Comparison of ENCODE assay signal across 19 mouse cellular contexts in genomic region chr7:116494618-116495017, GRCm38 (mm10). TPM values are rescaled to one million over a fixed set of nuclear protein-coding genes. Genes with fewer than 3 reads are reported as not detected.
DNase-seq lines count a peak whose midpoint lies in the region; ATAC-seq lines count a peak whose summit lies in the region.
"Had no signal": no experiment of that assay in that cellular context is flagged by ENCODE, and none has a peak within 500 bp of the region (broad histone marks: within the 10 kb centered on the region; RNA-seq: fewer than 3 reads in every experiment).

No protein-coding gene starts in this region.

- no peaks in the 10 kb centered on the region for H3K79me2 ChIP-seq in macrophage (ENCODE audit: inconsistent target)

- H3K9me3 ChIP-seq in intestine, embryonic 16.5 days (ENCODE audit: control insufficient read depth, low read length), result 0 out of 2 replicates have a peak, but pooled peaks cover 3% of the 10 kb centered on the region
- peaks cover 4% of the 10 kb centered on the region; the same call in 1 of the 2 replicates for H3K9me3 ChIP-seq in heart, embryonic 11.5 days (replicated peaks; ENCODE audit: control insufficient read depth, low read length)
- H3K9me3 ChIP-seq: limb, embryonic 13.5 days had no signal

- H3K9ac ChIP-seq in intestine, embryonic 16.5 days (ENCODE audit: low read depth, low read length), result no peak overlapping the region
- H3K9ac ChIP-seq in heart, embryonic 11.5 days (ENCODE audit: low read depth, low read length), result no peak overlapping the region
- H3K9ac ChIP-seq: heart, embryonic 12.5 days; limb, embryonic 13.5 days had no signal

- peak; percentile 27 to 30 for DNase-seq in lung, postnatal 4 days
- DNase-seq in lung, postnatal 10 days, result no peak
- no peak for DNase-seq in kidney, adult 11 months
- no peak for DNase-seq in heart, adult 9 months (ENCODE audit: low spot score in 2 of 2)
- no peak for DNase-seq in right cerebral cortex, postnatal 4 days
- DNase-seq: adrenal gland, postnatal 25 days; cerebellum, adult 9-11 months; gastrocnemius, postnatal 25 days; heart, postnatal 4 days had no signal

- WGBS in intestine, embryonic 16.5 days, result 67% methylated on average over 5 of the region's 5 CpGs
- 18% methylated on average over 5 of the region's 5 CpGs for WGBS in macrophage (ENCODE audit: missing documents)
- 63% methylated on average over 5 of the region's 5 CpGs for WGBS in heart, embryonic 11.5 days (ENCODE audit: insufficient replicate concordance)

- no peaks in the 10 kb centered on the region for H3K36me3 ChIP-seq in intestine, embryonic 16.5 days (ENCODE audit: control insufficient read depth, insufficient read depth, low read length)
- H3K36me3 ChIP-seq in macrophage (ENCODE audit: inconsistent target), result no peaks in the 10 kb centered on the region
- no peaks in the 10 kb centered on the region for H3K36me3 ChIP-seq in heart, embryonic 11.5 days (ENCODE audit: control insufficient read depth, insufficient read depth, low read length)
- H3K36me3 ChIP-seq: G1E; heart, embryonic 12.5 days; limb, embryonic 13.5 days; midbrain, embryonic 10.5 days had no signal

- no peak overlapping the region for H3K4me2 ChIP-seq in intestine, embryonic 16.5 days (ENCODE audit: low read depth, low read length)
- no peak overlapping the region for H3K4me2 ChIP-seq in heart, embryonic 11.5 days
- H3K4me2 ChIP-seq: heart, embryonic 12.5 days; limb, embryonic 13.5 days had no signal

- H3K4me1 ChIP-seq in intestine, embryonic 16.5 days (ENCODE audit: control insufficient read depth, insufficient read depth, low read length), result no peaks in the 10 kb centered on the region
- H3K4me1 ChIP-seq in heart, embryonic 11.5 days (ENCODE audit: control insufficient read depth, insufficient read depth, low read length), result no peaks in the 10 kb centered on the region
- H3K4me1 ChIP-seq: heart, embryonic 12.5 days; limb, embryonic 13.5 days; midbrain, embryonic 10.5 days had no signal

- H3K27me3 ChIP-seq in intestine, embryonic 16.5 days (replicated peaks; ENCODE audit: control insufficient read depth, insufficient read depth, low read length), result no peaks in the 10 kb centered on the region
- no peaks in the 10 kb centered on the region for H3K27me3 ChIP-seq in heart, embryonic 11.5 days (ENCODE audit: control insufficient read depth, insufficient read depth, low read length)
- H3K27me3 ChIP-seq: heart, embryonic 12.5 days; limb, embryonic 13.5 days had no signal

- H3K4me3 ChIP-seq in intestine, embryonic 16.5 days (ENCODE audit: low read length), result no peak overlapping the region
- H3K4me3 ChIP-seq in macrophage (ENCODE audit: inconsistent target), result no peak overlapping the region
- no peak overlapping the region for H3K4me3 ChIP-seq in heart, embryonic 11.5 days (ENCODE audit: low read depth, low read length)
- H3K4me3 ChIP-seq: heart, embryonic 12.5 days; limb, embryonic 13.5 days; midbrain, embryonic 10.5 days had no signal

- no peak overlapping the region for H3K27ac ChIP-seq in intestine, embryonic 16.5 days (ENCODE audit: low read length)
- H3K27ac ChIP-seq in macrophage, result peak overlapping the region; percentile 57
- no peak overlapping the region for H3K27ac ChIP-seq in heart, embryonic 11.5 days (ENCODE audit: low read depth, low read length)
- H3K27ac ChIP-seq: kidney, postnatal 0 days; limb, embryonic 13.5 days; midbrain, embryonic 10.5 days had no signal

- peak; percentile 64 for ATAC-seq in intestine, embryonic 16.5 days
- ATAC-seq in heart, embryonic 11.5 days (replicated peaks; ENCODE audit: insufficient number of reproducible peaks, low FRiP score, low TSS enrichment), result no peak
- ATAC-seq: forebrain, embryonic 16.5 days; inflammation-experienced regulatory T-cells, adult 6 months had no signal

RNA-seq across cellular contexts. Expression of gene Nucb2, which starts 9.6 kb away (rescaled TPM):
- 16.4 and 19.4 TPM in 2 replicates for polyA plus RNA-seq in intestine, embryonic 16.5 days (2015; fragmentation: Nextera tagmentation; extraction: Ambion mirVana)
- 10 to 100 TPM in 18 of 26 experiments, 1 to 10 TPM in 8; 1.5 to 29.3 (median 14.1) TPM for total RNA-seq in macrophage (2018; cell fraction: chromatin; rRNA removed)
- 10 to 100 TPM; 23.6 to 41.0 (median 33.7) TPM for total RNA-seq in macrophage (2018; cell fraction: cytosol; rRNA removed)
- 10 to 100 TPM in 25 of 26 experiments, 1 to 10 TPM in 1; 9.0 to 48.3 (median 27.3) TPM for total RNA-seq in macrophage (2018; cell fraction: nucleus; rRNA removed)
- 42.3 to 121 TPM (median 46.5 TPM) in 3 replicates for polyA plus RNA-seq in macrophage (2018)
- polyA plus RNA-seq in heart, embryonic 11.5 days (2014; fragmentation: Nextera tagmentation; extraction: Ambion mirVana), result 6.5 and 8.7 TPM in 2 replicates

RNA-seq across cellular contexts. Expression of gene Pik3c2a, which starts 51.4 kb away (rescaled TPM):
- polyA plus RNA-seq in intestine, embryonic 16.5 days (2015; fragmentation: Nextera tagmentation; extraction: Ambion mirVana), result 22.7 and 23.2 TPM in 2 replicates
- total RNA-seq in macrophage (2018; cell fraction: chromatin; rRNA removed), result 100 to 1,000 TPM in 22 of 26 experiments, 10 to 100 TPM in 4; 72.7 to 206 (median 140) TPM
- 10 to 100 TPM; 15.9 to 40.1 (median 25.7) TPM for total RNA-seq in macrophage (2018; cell fraction: cytosol; rRNA removed)
- 100 to 1,000 TPM in 7 of 26 experiments, 10 to 100 TPM in 19; 56.0 to 141 (median 72.0) TPM for total RNA-seq in macrophage (2018; cell fraction: nucleus; rRNA removed)
- polyA plus RNA-seq in macrophage (2018), result 22.0 to 27.0 TPM (median 25.2 TPM) in 3 replicates
- 24.7 and 29.5 TPM in 2 replicates for polyA plus RNA-seq in heart, embryonic 11.5 days (2014; fragmentation: Nextera tagmentation; extraction: Ambion mirVana)

Comparison
In these comparisons a context has a peak if more than half of its experiments do, and no peak if none do; other contexts are left out.
1. DNase-seq: peak in lung, postnatal 4 days (2 of 2); none in lung, postnatal 10 days (single experiment), kidney, adult 11 months (single experiment), heart, adult 9 months (0 of 2) and right cerebral cortex, postnatal 4 days (single experiment).